Mouse (Mus musculus): ENCODE results near the gene 1700067P10Rik. TPM values are rescaled to one million over a fixed set of nuclear protein-coding genes. Genes with fewer than 3 reads are reported as not detected.

Gene 1700067P10Rik
- polyA plus RNA-seq, 1 experiment from 2014 or later: not detected

GRCm38 (mm10) chr17:48055076-48055816, 33.9 kb upstream of the 1700067P10Rik start:
- Histone ChIP-seq H3K9me3 (ENCODE audit: control insufficient read depth, low read length) (no peaks in the 10 kb centered on the region), H3K4me3 (ENCODE audit: low read depth, low read length) (no peak overlapping the region), H3K27ac (replicated peaks; ENCODE audit: low read depth, low read length) (no peak overlapping the region), H3K36me3 (ENCODE audit: control insufficient read depth, insufficient read depth, low read length) (no peaks in the 10 kb centered on the region), H3K4me1 (ENCODE audit: control insufficient read depth, insufficient read depth, low read length) (peaks cover 12% of the 10 kb centered on the region), H3K27me3 (ENCODE audit: control insufficient read depth, insufficient read depth, low read length) (peaks cover 23% of the 10 kb centered on the region), H3K9ac (ENCODE audit: low read length) (no peak overlapping the region), H3K4me2 (ENCODE audit: low read depth, severe bottlenecking) (no peak overlapping the region)
- 51% methylated on average over 20 of the region's 20 CpGs for WGBS
- no peak for DNase-seq (ENCODE audit: low spot score)
- ATAC-seq (ENCODE audit: insufficient number of reproducible peaks, low FRiP score, low TSS enrichment, low read depth): no peak

GRCm38 (mm10) chr17:48057382-48057781, 31.7 kb upstream of the 1700067P10Rik start:
- WGBS: 2% methylated on average over 12 of the region's 12 CpGs
- H3K9ac ChIP-seq (ENCODE audit: low read length): 0 out of 2 replicates have a peak overlapping the region, but pooled peaks have one; percentile 17
- H3K4me3 ChIP-seq (ENCODE audit: low read depth, low read length): no peak overlapping the region
- peaks cover 23% of the 10 kb centered on the region for H3K27me3 ChIP-seq (ENCODE audit: control insufficient read depth, insufficient read depth, low read length)
- no peak overlapping the region for H3K27ac ChIP-seq (replicated peaks; ENCODE audit: low read depth, low read length)
- peak; percentile 39 for DNase-seq (ENCODE audit: low spot score)
- ATAC-seq (ENCODE audit: insufficient number of reproducible peaks, low FRiP score, low TSS enrichment, low read depth): no peak
- H3K4me2 ChIP-seq (ENCODE audit: low read depth, severe bottlenecking): peak overlapping the region; percentile 39; the same call in 1 of the 2 replicates
- no peaks in the 10 kb centered on the region for H3K9me3 ChIP-seq (ENCODE audit: control insufficient read depth, low read length)
- no peaks in the 10 kb centered on the region for H3K36me3 ChIP-seq (ENCODE audit: control insufficient read depth, insufficient read depth, low read length)
- peaks cover 12% of the 10 kb centered on the region for H3K4me1 ChIP-seq (ENCODE audit: control insufficient read depth, insufficient read depth, low read length)

GRCm38 (mm10) chr17:48064196-48064843, 24.8 kb upstream of the 1700067P10Rik start:
- peak; percentile 58 for ATAC-seq (ENCODE audit: insufficient number of reproducible peaks, low FRiP score, low TSS enrichment, low read depth)
- Histone ChIP-seq H3K9me3 (ENCODE audit: control insufficient read depth, low read length) (no peaks in the 10 kb centered on the region), H3K36me3 (ENCODE audit: control insufficient read depth, insufficient read depth, low read length) (no peaks in the 10 kb centered on the region), H3K4me2 (ENCODE audit: low read depth, severe bottlenecking) (no peak overlapping the region; the same call in 1 of the 2 replicates), H3K4me3 (ENCODE audit: low read depth, low read length) (no peak overlapping the region), H3K27me3 (ENCODE audit: control insufficient read depth, insufficient read depth, low read length) (no peaks in the 10 kb centered on the region), H3K27ac (replicated peaks; ENCODE audit: low read depth, low read length) (peak overlapping the region; percentile 79), H3K9ac (ENCODE audit: low read length) (no peak overlapping the region), H3K4me1 (ENCODE audit: control insufficient read depth, insufficient read depth, low read length) (peaks cover 18% of the 10 kb centered on the region)
- WGBS: 27% methylated on average over 10 of the region's 10 CpGs
- peak; percentile 60 for DNase-seq (ENCODE audit: low spot score)

GRCm38 (mm10) chr17:48065081-48065501, 24.0 kb upstream of the 1700067P10Rik start:
- ATAC-seq (ENCODE audit: insufficient number of reproducible peaks, low FRiP score, low TSS enrichment, low read depth): 0 out of 2 replicates have a peak, but pooled peaks have one; percentile 31
- H3K27ac ChIP-seq (replicated peaks; ENCODE audit: low read depth, low read length): peak overlapping the region; percentile 79

GRCm38 (mm10) chr17:48067083-48067614, 22.0 kb upstream of the 1700067P10Rik start:
- Histone ChIP-seq H3K4me2 (ENCODE audit: low read depth, severe bottlenecking) (no peak overlapping the region; the same call in 1 of the 2 replicates), H3K9me3 (ENCODE audit: control insufficient read depth, low read length) (no peaks in the 10 kb centered on the region), H3K27ac (replicated peaks; ENCODE audit: low read depth, low read length) (no peak overlapping the region), H3K4me3 (ENCODE audit: low read depth, low read length) (no peak overlapping the region), H3K27me3 (ENCODE audit: control insufficient read depth, insufficient read depth, low read length) (no peaks in the 10 kb centered on the region), H3K36me3 (ENCODE audit: control insufficient read depth, insufficient read depth, low read length) (no peaks in the 10 kb centered on the region), H3K4me1 (ENCODE audit: control insufficient read depth, insufficient read depth, low read length) (peaks cover 18% of the 10 kb centered on the region), H3K9ac (ENCODE audit: low read length) (no peak overlapping the region)
- no peak for DNase-seq (ENCODE audit: low spot score)
- 80% methylated on average over 10 of the region's 10 CpGs for WGBS
- no peak for ATAC-seq (ENCODE audit: insufficient number of reproducible peaks, low FRiP score, low TSS enrichment, low read depth)

More at GRCm38 (mm10) chr17:48065081-48065501, 24.0 kb upstream of the 1700067P10Rik start:
- Histone ChIP-seq H3K4me2 (ENCODE audit: low read depth, severe bottlenecking) (peak overlapping the region; percentile 27; the same call in 1 of the 2 replicates), H3K4me3 (ENCODE audit: low read depth, low read length) (no peak overlapping the region), H3K9ac (ENCODE audit: low read length) (no peak overlapping the region), H3K4me1 (ENCODE audit: control insufficient read depth, insufficient read depth, low read length) (peaks cover 18% of the 10 kb centered on the region), H3K27me3 (ENCODE audit: control insufficient read depth, insufficient read depth, low read length) (no peaks in the 10 kb centered on the region), H3K9me3 (ENCODE audit: control insufficient read depth, low read length) (no peaks in the 10 kb centered on the region), H3K36me3 (ENCODE audit: control insufficient read depth, insufficient read depth, low read length) (no peaks in the 10 kb centered on the region)
- peak; percentile 52 for DNase-seq (ENCODE audit: low spot score)
- 20% methylated on average over 5 of the region's 5 CpGs for WGBS

GRCm38 (mm10) chr17:48067729-48068128, 21.4 kb upstream of the 1700067P10Rik start:
- H3K36me3 ChIP-seq (ENCODE audit: control insufficient read depth, insufficient read depth, low read length): no peaks in the 10 kb centered on the region
- H3K4me3 ChIP-seq (ENCODE audit: low read depth, low read length): no peak overlapping the region
- no peak for ATAC-seq (ENCODE audit: insufficient number of reproducible peaks, low FRiP score, low TSS enrichment, low read depth)
- H3K9me3 ChIP-seq (ENCODE audit: control insufficient read depth, low read length): no peaks in the 10 kb centered on the region
- peaks cover 18% of the 10 kb centered on the region for H3K4me1 ChIP-seq (ENCODE audit: control insufficient read depth, insufficient read depth, low read length)
- no peak overlapping the region for H3K9ac ChIP-seq (ENCODE audit: low read length)
- 33% methylated on average over 5 of the region's 5 CpGs for WGBS
- no peaks in the 10 kb centered on the region for H3K27me3 ChIP-seq (ENCODE audit: control insufficient read depth, insufficient read depth, low read length)
- no peak overlapping the region; the same call in 1 of the 2 replicates for H3K4me2 ChIP-seq (ENCODE audit: low read depth, severe bottlenecking)
- no peak for DNase-seq (ENCODE audit: low spot score)
- H3K27ac ChIP-seq (replicated peaks; ENCODE audit: low read depth, low read length): no peak overlapping the region

- no peak for ATAC-seq (ENCODE audit: insufficient number of reproducible peaks, low FRiP score, low TSS enrichment, low read depth)
- no peaks in the 10 kb centered on the region for H3K36me3 ChIP-seq (ENCODE audit: control insufficient read depth, insufficient read depth, low read length)
- no peak for DNase-seq (ENCODE audit: low spot score)
- H3K4me1 ChIP-seq (ENCODE audit: control insufficient read depth, insufficient read depth, low read length): no peaks in the 10 kb centered on the region
- no peaks in the 10 kb centered on the region for H3K27me3 ChIP-seq (ENCODE audit: control insufficient read depth, insufficient read depth, low read length)
- no peak overlapping the region for H3K4me2 ChIP-seq (ENCODE audit: low read depth, severe bottlenecking)
- WGBS: 40% methylated on average over 3 of the region's 3 CpGs
- H3K9ac ChIP-seq (ENCODE audit: low read length): no peak overlapping the region
- no peaks in the 10 kb centered on the region for H3K9me3 ChIP-seq (ENCODE audit: control insufficient read depth, low read length)
- no peak overlapping the region for H3K27ac ChIP-seq (replicated peaks; ENCODE audit: low read depth, low read length)
- H3K4me3 ChIP-seq (ENCODE audit: low read depth, low read length): no peak overlapping the region
These were observed 8.5 kb upstream of the 1700067P10Rik start for GRCm38 (mm10) chr17:48080626-48081025.

GRCm38 (mm10) chr17:48089446-48089845, 327 bp downstream of the 1700067P10Rik start:
- H3K9me3 ChIP-seq (ENCODE audit: control insufficient read depth, low read length): peaks cover 2% of the 10 kb centered on the region; the same call in 1 of the 2 replicates
- no peak overlapping the region for H3K27ac ChIP-seq (replicated peaks; ENCODE audit: low read depth, low read length)
- no peak overlapping the region for H3K9ac ChIP-seq (ENCODE audit: low read length)
- H3K4me1 ChIP-seq (ENCODE audit: control insufficient read depth, insufficient read depth, low read length): 0 out of 2 replicates have a peak, but pooled peaks cover under 1% of the 10 kb centered on the region
- peaks cover 5% of the 10 kb centered on the region; the same call in 1 of the 2 replicates for H3K27me3 ChIP-seq (ENCODE audit: control insufficient read depth, insufficient read depth, low read length)
- 80% methylated on average over 2 of the region's 2 CpGs for WGBS
- DNase-seq (ENCODE audit: low spot score) (no peak), ATAC-seq (ENCODE audit: insufficient number of reproducible peaks, low FRiP score, low TSS enrichment, low read depth) (no peak)
- H3K36me3 ChIP-seq (ENCODE audit: control insufficient read depth, insufficient read depth, low read length): no peaks in the 10 kb centered on the region
- no peak overlapping the region for H3K4me3 ChIP-seq (ENCODE audit: low read depth, low read length)
- H3K4me2 ChIP-seq (ENCODE audit: low read depth, severe bottlenecking): no peak overlapping the region

All from limb, embryonic 11.5 days (tissue).